Mouse (Mus musculus) T-helper 1 cell (primary cell): ENCODE results near the gene Lin54.

Source experiments
- in situ Hi-C: fragments of 300-600 bp; cut with MboI, MseI; formaldehyde crosslinking; loops from one replicate; pipeline ENCODE4 v1.15.1; 2025; ENCODE audit warnings: high pct_unique_total_duplicates

Gene Lin54

DNA sequence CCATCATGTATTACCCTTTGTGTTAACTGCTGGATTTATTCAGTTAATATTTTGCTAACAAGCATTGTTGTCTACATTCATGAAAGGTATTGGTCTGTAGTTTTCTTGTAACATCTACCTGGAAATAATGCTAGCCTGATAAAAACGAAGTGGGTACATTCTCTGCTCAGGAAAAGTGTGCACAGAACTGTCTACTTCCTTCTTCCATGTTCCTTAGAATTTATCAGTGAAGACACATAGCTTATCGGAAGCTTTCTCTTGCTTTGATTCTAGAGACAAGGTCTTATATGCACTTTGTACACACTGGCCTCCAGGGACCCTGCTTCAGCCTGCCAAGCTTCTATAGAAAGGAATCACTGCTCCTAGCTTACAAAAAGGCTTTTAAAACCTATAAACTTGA lies 11.1 kb downstream of the Lin54 start:
- in situ Hi-C loops = no loop called here

GRCm38 (mm10) chr5:100488231-100488630 lies 12.2 kb downstream of the Lin54 start:
- in situ Hi-C loops = no loop called here

DNA sequence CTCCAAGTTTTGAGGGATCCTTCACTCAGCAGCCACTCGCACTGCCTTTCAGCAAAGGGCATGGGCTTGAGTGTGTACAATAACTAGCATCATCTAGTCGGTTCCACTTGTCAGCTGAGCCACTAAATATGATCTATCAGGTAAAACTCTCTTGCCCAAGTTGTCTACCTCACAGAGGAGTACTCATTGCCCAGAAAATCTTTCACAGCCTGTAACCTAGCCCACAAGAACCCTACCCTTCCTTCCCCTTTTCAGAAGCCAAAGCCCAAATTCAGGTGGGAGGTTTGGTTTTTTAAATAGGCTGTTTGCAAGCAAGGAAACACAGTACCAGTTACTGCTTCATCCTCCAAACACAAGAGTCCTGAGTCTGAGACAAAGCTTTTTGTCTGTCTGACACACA lies 13.3 kb downstream of the Lin54 start:
- in situ Hi-C loops = no loop called here

DNA sequence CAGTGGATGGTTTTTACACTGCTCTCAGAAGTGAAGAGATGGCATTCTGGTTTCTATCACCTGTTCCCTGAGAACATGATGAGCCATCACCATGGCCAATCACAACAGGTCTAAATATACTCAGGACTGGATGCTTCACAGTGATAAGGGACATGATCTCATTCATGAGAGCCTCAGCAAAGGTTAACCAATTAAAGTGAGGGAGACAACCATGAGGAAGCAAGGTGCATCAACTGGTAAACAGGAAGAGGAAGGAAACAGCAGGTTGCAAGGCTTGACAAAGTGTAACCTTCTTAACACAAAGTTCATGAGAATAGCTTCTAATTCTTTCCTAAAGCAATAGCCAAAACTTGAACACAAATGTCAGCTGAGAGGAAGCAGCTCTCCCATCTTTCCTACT lies 16.9 kb downstream of the Lin54 start:
- in situ Hi-C loops = no loop called here

GRCm38 (mm10) chr5:100477604-100478003 lies 22.8 kb downstream of the Lin54 start:
- in situ Hi-C loops = no loop called here

DNA sequence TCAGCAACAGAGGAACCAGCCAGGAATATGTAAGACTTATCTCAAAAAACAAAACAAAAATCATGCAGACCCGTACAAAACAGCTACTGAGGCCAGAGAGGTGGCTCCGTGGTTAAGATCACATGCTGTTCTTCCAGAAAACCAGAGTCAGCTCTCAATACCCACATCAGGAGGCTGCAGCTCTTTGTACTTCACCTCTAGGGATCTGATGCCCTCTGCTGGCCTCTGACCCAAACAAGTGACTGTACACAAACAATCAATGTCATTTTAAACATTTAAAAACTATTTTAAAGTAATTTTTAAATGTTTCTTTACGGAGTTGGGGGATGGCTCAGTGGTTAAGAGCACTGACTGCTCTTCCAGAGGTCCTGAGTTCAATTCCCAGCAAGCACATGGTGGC lies 24.1 kb downstream of the Lin54 start:
- in situ Hi-C loops = no loop called here

GRCm38 (mm10) chr5:100467336-100467735 lies 33.1 kb downstream of the Lin54 start:
- in situ Hi-C loops = no loop called here

DNA sequence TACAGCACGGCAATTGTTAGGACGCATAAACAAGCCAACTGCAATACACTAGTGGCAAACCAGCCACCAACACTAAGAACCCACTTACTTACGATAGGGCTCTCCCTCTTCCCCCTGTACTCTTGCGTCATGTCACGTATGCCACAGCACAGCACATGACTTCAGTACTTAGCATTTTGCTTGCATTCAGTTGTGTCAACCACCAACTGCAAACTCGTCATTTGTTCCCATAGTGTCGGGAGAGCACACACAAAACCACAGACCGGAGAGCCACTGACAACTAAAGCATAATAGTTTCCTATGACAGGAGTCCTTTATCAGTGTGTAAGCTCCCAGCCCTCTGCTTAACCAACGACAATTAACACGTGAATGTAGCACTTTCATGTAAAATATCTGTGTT lies 33.8 kb downstream of the Lin54 start:
- in situ Hi-C loops = no loop called here

GRCm38 (mm10) chr5:100462374-100462773 lies 38.1 kb downstream of the Lin54 start:
- in situ Hi-C loops = no loop called here

DNA sequence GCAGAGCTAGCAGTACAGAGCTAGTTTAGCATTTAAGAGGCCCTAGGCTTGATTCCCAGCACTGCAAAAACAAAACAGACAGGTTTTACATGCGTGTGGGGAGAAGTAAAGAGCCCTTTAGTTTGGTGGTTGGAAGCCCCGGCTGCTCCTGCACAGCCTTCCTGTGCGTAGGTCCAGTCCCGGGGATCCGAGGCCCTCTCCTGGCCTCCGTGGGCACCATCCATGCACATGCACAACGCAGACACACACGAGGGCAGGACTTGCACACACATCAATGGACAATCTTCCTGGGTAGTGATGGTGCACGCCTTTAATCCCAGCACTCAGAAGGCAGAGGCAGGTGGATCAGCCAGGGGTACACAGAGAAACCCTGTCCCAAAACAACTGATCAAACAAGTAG lies 38.9 kb downstream of the Lin54 start:
- in situ Hi-C loops = no loop called here

DNA sequence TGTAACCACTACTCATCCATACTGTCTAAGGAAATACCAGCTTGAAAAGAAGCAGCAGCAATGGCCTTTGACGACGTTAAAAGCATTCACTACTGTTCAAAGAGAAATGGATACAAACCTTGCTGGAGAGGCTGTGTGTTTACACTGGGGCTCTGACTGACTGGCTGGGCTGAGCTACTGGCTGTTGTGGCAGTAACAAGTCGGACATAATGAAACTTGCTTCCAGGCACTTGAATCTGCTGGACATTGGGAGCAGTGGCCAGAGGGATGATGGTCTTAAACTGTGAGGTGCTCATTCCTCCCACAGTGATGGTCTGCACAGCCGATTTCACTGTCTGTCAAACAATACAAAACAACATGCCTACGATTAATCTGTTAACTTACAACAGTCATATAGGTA lies 41.0 kb downstream of the Lin54 start:
- in situ Hi-C loops = no loop called here

- in situ Hi-C loops = no loop called here
Measured at GRCm38 (mm10) chr5:100451871-100452270, 48.6 kb downstream of the Lin54 start.

- in situ Hi-C loops = no loop called here
Measured at GRCm38 (mm10) chr5:100438796-100439195, 61.6 kb downstream of the Lin54 start.

- in situ Hi-C loops = no loop called here
Measured at GRCm38 (mm10) chr5:100437917-100438316, 62.5 kb downstream of the Lin54 start.

DNA sequence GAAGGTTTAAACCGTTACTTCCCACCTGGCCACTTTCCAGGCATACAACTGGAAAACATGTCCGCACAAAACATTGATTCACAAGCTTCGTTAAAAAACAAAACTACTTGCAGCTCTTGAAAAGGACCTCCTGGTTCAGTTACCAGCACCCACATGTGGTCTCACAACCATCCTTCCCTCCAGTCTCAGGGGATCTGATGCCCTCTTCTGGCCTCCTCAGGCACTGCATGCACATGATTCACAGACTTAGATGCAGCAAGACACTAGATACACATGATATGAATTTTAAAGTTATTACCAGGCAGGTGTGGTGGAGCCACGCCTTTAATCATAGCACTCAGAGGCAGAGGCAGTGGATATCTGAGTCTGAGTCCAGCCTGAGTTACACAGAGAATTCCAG lies 63.4 kb downstream of the Lin54 start:
- in situ Hi-C loops = no loop called here

- in situ Hi-C loops = no loop called here
Measured at GRCm38 (mm10) chr5:100430966-100431365, 69.5 kb downstream of the Lin54 start.

GRCm38 (mm10) chr5:100430076-100430390 lies 70.4 kb downstream of the Lin54 start:
- in situ Hi-C loops = no loop called here

DNA sequence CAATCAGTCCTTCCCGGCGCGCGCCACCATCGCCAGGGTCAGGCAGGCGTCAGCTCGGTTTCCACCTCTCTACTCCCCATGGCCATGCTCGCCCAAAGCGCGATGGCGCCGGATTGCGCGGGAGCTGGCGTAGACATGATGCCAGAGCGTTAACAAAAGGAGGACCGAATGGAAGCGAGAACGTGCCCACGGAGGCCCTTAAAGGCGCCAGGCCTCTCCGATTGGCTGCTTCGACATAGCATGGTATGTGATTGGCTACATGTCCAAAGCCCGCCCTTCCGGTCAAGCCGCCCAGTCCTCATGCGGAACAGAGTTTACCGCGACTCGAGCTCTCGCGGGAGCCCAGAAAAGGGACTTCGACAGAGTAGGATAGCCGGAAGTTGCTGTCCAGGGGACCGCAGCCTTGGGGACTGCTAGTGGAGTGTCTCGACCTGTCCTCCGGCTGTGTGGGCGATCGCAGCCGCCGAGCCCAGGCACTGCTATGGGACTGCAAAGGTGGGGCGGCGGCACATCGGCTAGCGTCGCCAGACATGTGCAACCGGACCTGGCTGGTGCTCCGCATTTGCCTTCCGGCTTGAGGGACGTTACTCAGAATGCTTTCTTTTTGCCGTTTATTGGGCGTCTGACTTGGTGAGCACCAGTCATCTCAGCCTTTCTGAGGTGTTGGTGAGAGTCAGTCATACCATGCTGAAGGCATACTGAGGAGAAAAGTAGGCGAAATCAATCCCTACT lies 70.9 kb downstream of the Lin54 start:
- in situ Hi-C loops = loop anchor here (5.0 to 10.0 kb wide), 2 partner anchors 88 to 1105 kb away; partner anchors contain the start of gene Cops4

- in situ Hi-C loops = loop anchor here (5.0 to 10.0 kb wide), 2 partner anchors 88 to 1104 kb away; partner anchors contain the start of gene Cops4
Measured at GRCm38 (mm10) chr5:100428734-100429343, 71.6 kb downstream of the Lin54 start.

- in situ Hi-C loops = loop anchor here (5.0 to 10.0 kb wide), 2 partner anchors 89 to 1103 kb away; partner anchors contain the start of gene Cops4
Measured at GRCm38 (mm10) chr5:100428031-100428733, 72.3 kb downstream of the Lin54 start.

DNA sequence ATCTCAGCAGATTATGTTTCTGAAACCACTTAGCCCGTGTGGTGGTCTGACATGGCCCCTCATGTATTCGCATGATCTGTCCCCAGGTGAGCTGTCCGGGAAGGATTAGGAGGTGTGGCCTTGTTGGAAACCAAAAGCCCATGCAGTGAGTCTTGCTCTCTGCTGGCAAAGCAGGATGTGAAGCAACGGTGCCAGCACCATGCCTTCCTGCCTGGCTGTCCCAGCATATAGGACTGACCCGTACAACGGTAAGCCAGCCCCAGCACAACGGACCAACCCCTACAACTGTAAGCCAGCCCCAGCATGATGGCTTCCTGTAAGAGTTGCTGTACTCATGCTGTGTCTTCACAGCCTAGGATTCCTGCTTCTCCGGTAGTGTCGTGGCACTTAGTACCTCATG lies 73.2 kb downstream of the Lin54 start:
- in situ Hi-C loops = loop anchor here (5.0 to 10.0 kb wide), 2 partner anchors 90 to 1102 kb away; partner anchors contain the start of gene Cops4

GRCm38 (mm10) chr5:100425823-100426222 lies 74.6 kb downstream of the Lin54 start:
- in situ Hi-C loops = loop anchor here (5.0 to 10.0 kb wide), 2 partner anchors 91 to 1101 kb away; partner anchors contain the start of gene Cops4
